Mouse (Mus musculus): ENCODE measurements around the gene Ckb. TPM values are rescaled to one million over a fixed set of nuclear protein-coding genes. Genes with fewer than 3 reads are reported as not detected.

Ckb gene
- total and polyA plus RNA-seq, 2 experiments from 2014 or later = 1,654 to 2,112 TPM

- 74% methylated on average over 9 of the region's 9 CpGs for WGBS
- Histone ChIP-seq H3K4me1 (ENCODE audit: insufficient read depth, low read length) (no peaks in the 10 kb centered on the region), H3K27ac (ENCODE audit: low read depth, low read length) (no peak overlapping the region), H3K36me3 (ENCODE audit: insufficient read depth, low read length) (no peaks in the 10 kb centered on the region), H3K27me3 (ENCODE audit: insufficient read depth, low read length) (no peaks in the 10 kb centered on the region), H3K9me3 (ENCODE audit: low read length) (no peaks in the 10 kb centered on the region), H3K4me3 (ENCODE audit: low read depth, low read length) (no peak overlapping the region), H3K4me2 (ENCODE audit: low read depth, low read length, poor library complexity, severe bottlenecking) (no peak overlapping the region), H3K9ac (replicated peaks; ENCODE audit: low read length, poor library complexity, severe bottlenecking) (no peak overlapping the region)
- no peak for TF ChIP-seq CTCF (IDR thresholded peaks at IDR 0.05)
- DNase-seq (ENCODE audit: low spot score) = no peak
- no peak for ATAC-seq (ENCODE audit: low FRiP score)
Observed at GRCm38 (mm10) chr12:111700920-111701458, 28.9 kb upstream of the Ckb start.

GRCm38 (mm10) chr12:111699542-111699941, 27.4 kb upstream of the Ckb start:
- 82% methylated on average over 4 of the region's 4 CpGs for WGBS

GRCm38 (mm10) chr12:111698346-111698913, 26.3 kb upstream of the Ckb start:
- TF ChIP-seq CTCF (IDR thresholded peaks at IDR 0.05) = no peak
- Histone ChIP-seq H3K9me3 (ENCODE audit: low read length) (no peaks in the 10 kb centered on the region), H3K4me2 (ENCODE audit: low read depth, low read length, poor library complexity, severe bottlenecking) (no peak overlapping the region), H3K27ac (ENCODE audit: low read depth, low read length) (no peak overlapping the region), H3K27me3 (ENCODE audit: insufficient read depth, low read length) (no peaks in the 10 kb centered on the region), H3K9ac (replicated peaks; ENCODE audit: low read length, poor library complexity, severe bottlenecking) (0 out of 2 replicates have a peak overlapping the region, but pooled peaks have one; percentile 29), H3K4me3 (ENCODE audit: low read depth, low read length) (no peak overlapping the region), H3K4me1 (ENCODE audit: insufficient read depth, low read length) (peaks cover 22% of the 10 kb centered on the region), H3K36me3 (ENCODE audit: insufficient read depth, low read length) (no peaks in the 10 kb centered on the region)
- ATAC-seq (ENCODE audit: low FRiP score) = no peak
- 82% methylated on average over 6 of the region's 6 CpGs for WGBS
- DNase-seq (ENCODE audit: low spot score) = peak; percentile 74

More at GRCm38 (mm10) chr12:111699542-111699941, 27.4 kb upstream of the Ckb start:
- no peaks in the 10 kb centered on the region for H3K9me3 ChIP-seq (ENCODE audit: low read length)
- TF ChIP-seq CTCF (IDR thresholded peaks at IDR 0.05) = no peak
- peaks cover 11% of the 10 kb centered on the region for H3K4me1 ChIP-seq (ENCODE audit: insufficient read depth, low read length)
- no peaks in the 10 kb centered on the region for H3K36me3 ChIP-seq (ENCODE audit: insufficient read depth, low read length)
- no peaks in the 10 kb centered on the region for H3K27me3 ChIP-seq (ENCODE audit: insufficient read depth, low read length)
- H3K9ac ChIP-seq (replicated peaks; ENCODE audit: low read length, poor library complexity, severe bottlenecking) = no peak overlapping the region
- no peak for ATAC-seq (ENCODE audit: low FRiP score)
- H3K4me3 ChIP-seq (ENCODE audit: low read depth, low read length) = no peak overlapping the region
- DNase-seq (ENCODE audit: low spot score) = no peak
- no peak overlapping the region for H3K27ac ChIP-seq (ENCODE audit: low read depth, low read length)
- H3K4me2 ChIP-seq (ENCODE audit: low read depth, low read length, poor library complexity, severe bottlenecking) = no peak overlapping the region

DNA sequence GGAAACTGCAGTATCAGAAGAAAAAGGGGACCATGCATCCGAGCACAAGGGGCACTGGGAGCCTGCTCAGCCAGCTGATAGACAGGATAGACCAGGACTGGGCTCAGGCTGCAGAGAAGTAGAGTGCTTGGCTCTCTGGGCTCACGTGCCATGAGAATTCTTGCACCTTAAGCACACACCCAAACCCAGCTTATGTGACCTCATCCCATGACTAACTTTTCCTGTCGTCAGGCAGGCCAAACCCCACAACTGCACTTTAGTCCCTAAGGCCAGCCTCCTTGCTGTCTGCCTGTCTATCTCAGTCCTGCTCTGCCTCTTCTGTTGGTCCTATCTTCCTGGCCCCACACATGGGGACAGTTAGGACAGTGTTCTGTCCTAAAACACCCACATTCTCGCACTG, 25.6 kb upstream of the Ckb start:
- Histone ChIP-seq H3K4me3 (ENCODE audit: low read depth, low read length) (no peak overlapping the region), H3K27ac (ENCODE audit: low read depth, low read length) (no peak overlapping the region), H3K9me3 (ENCODE audit: low read length) (no peaks in the 10 kb centered on the region), H3K36me3 (ENCODE audit: insufficient read depth, low read length) (no peaks in the 10 kb centered on the region), H3K4me2 (ENCODE audit: low read depth, low read length, poor library complexity, severe bottlenecking) (no peak overlapping the region), H3K27me3 (ENCODE audit: insufficient read depth, low read length) (no peaks in the 10 kb centered on the region), H3K4me1 (ENCODE audit: insufficient read depth, low read length) (peaks cover 23% of the 10 kb centered on the region), H3K9ac (replicated peaks; ENCODE audit: low read length, poor library complexity, severe bottlenecking) (no peak overlapping the region)
- 65% methylated on average over 4 of the region's 4 CpGs for WGBS
- no peak for ATAC-seq (ENCODE audit: low FRiP score)
- DNase-seq (ENCODE audit: low spot score) = no peak
- no peak for TF ChIP-seq CTCF (IDR thresholded peaks at IDR 0.05)

- Histone ChIP-seq H3K4me3 (ENCODE audit: low read depth, low read length) (no peak overlapping the region), H3K4me1 (ENCODE audit: insufficient read depth, low read length) (peaks cover 23% of the 10 kb centered on the region), H3K9me3 (ENCODE audit: low read length) (no peaks in the 10 kb centered on the region), H3K36me3 (ENCODE audit: insufficient read depth, low read length) (no peaks in the 10 kb centered on the region), H3K27me3 (ENCODE audit: insufficient read depth, low read length) (no peaks in the 10 kb centered on the region), H3K9ac (replicated peaks; ENCODE audit: low read length, poor library complexity, severe bottlenecking) (no peak overlapping the region), H3K27ac (ENCODE audit: low read depth, low read length) (peak overlapping the region; percentile 75; the same call in 1 of the 2 replicates), H3K4me2 (ENCODE audit: low read depth, low read length, poor library complexity, severe bottlenecking) (no peak overlapping the region)
- DNase-seq (ENCODE audit: low spot score) = peak; percentile 87
- WGBS = 20% methylated on average over 6 of the region's 6 CpGs
- peak; percentile 84 for TF ChIP-seq CTCF (IDR thresholded peaks at IDR 0.05)
- ATAC-seq (ENCODE audit: low FRiP score) = no peak
Observed at GRCm38 (mm10) chr12:111696239-111696638, 24.1 kb upstream of the Ckb start.

All from midbrain, postnatal 0 days (tissue).